Mouse (Mus musculus) forebrain, embryonic 11.5 days (tissue): ENCODE results near the gene Gm10375. TPM values are rescaled to one million over a fixed set of nuclear protein-coding genes. Genes with fewer than 3 reads are reported as not detected.
"Not testable (repeated sequence)": the region's sequence is repeated elsewhere in the genome, so short reads cannot be mapped to it uniquely, and the experiment has no call there.

Experiments used
- ATAC-seq: fragments of 200-750 bp; cut with Nextera tagmentation; replicated peaks from 2 replicates; pipeline ENCODE4 v1.8.0; 2017; ENCODE audit warnings: moderate TSS enrichment; ENCODE audit not compliant: low FRiP score
- DNase-seq: peaks from one replicate; pipeline ENCODE4 v3.0.0-alpha.2; 2017; ENCODE audit warnings: low spot score
- H3K27ac ChIP-seq: fragments of 300-500 bp; sonication (generic); 2 replicates; pipeline ENCODE4 v1.5.1; 2014; ENCODE audit warnings: low read depth, low read length
- H3K27me3 ChIP-seq: fragments of 300-500 bp; sonication (generic); 2 replicates; pipeline ENCODE4 v1.6.1; 2014; ENCODE audit warnings: mild to moderate bottlenecking, low read length, mixed read lengths; ENCODE audit not compliant: control insufficient read depth, insufficient read depth
- H3K36me3 ChIP-seq: fragments of 300-500 bp; sonication (generic); 2 replicates; pipeline ENCODE4 v1.6.1; 2014; ENCODE audit warnings: mild to moderate bottlenecking, low read length, moderate library complexity, mixed read lengths; ENCODE audit not compliant: control insufficient read depth, insufficient read depth
- H3K4me1 ChIP-seq: fragments of 300-500 bp; sonication (generic); replicated peaks from 2 replicates; pipeline ENCODE4 v1.6.1; 2014; ENCODE audit warnings: low read length, mixed read lengths; ENCODE audit not compliant: control insufficient read depth, insufficient read depth
- H3K4me2 ChIP-seq: fragments of 300-500 bp; sonication (generic); 2 replicates; pipeline ENCODE4 v1.6.1; 2014; ENCODE audit warnings: low read depth, mild to moderate bottlenecking, low read length, moderate library complexity, mixed read lengths; ENCODE audit not compliant: severe bottlenecking
- H3K4me3 ChIP-seq: fragments of 300-500 bp; sonication (generic); 2 replicates; pipeline ENCODE4 v1.5.1; 2014; ENCODE audit warnings: low read depth, low read length
- H3K9ac ChIP-seq: fragments of 300-500 bp; sonication (generic); 2 replicates; pipeline ENCODE4 v1.6.1; 2014; ENCODE audit warnings: low read length
- H3K9me3 ChIP-seq: fragments of 300-500 bp; sonication (generic); 2 replicates; pipeline ENCODE4 v1.6.1; 2016; ENCODE audit warnings: low read length, mixed read lengths; ENCODE audit not compliant: control insufficient read depth
- WGBS: fragments of 180-500 bp; shearing (Covaris S2); extraction: QIAGEN DNeasy Blood & Tissue Kit; methylation state at CpG from one replicate; pipeline ENCODE4 v1.1.7; 2014; 5-methylcytosine and 5-hydroxymethylcytosine counted together
- polyA plus RNA-seq: library from polyadenylated mRNA; unstranded; fragments of >200 nt; fragmentation: Nextera tagmentation; extraction: Ambion mirVana; gene quantifications from 2 replicates; pipeline ENCODE4 v1.2.1, GENCODE M21; 2014

The Gm10375 gene
- not detected in 2 replicates for polyA plus RNA-seq

GRCm38 (mm10) chr14:43607913-43608312 lies at the start of gene Gm10375:
Gm10375 (minus strand) TSS chr14:43608013.
- DNase-seq, H3K4me2 ChIP-seq, ATAC-seq: not testable (repeated sequence)

GRCm38 (mm10) chr14:43579046-43579445 lies 28.8 kb downstream of the Gm10375 start, which contains the start of gene Gm17654:
Gm17654 (minus strand) TSS chr14:43579146.
- not testable (repeated sequence) for ATAC-seq, H3K27me3 ChIP-seq, H3K4me1 ChIP-seq, H3K9ac ChIP-seq, H3K9me3 ChIP-seq, DNase-seq, H3K27ac ChIP-seq, H3K4me3 ChIP-seq, H3K36me3 ChIP-seq, H3K4me2 ChIP-seq
- 100% methylated on average over 1 of the region's 2 CpGs for WGBS

More at GRCm38 (mm10) chr14:43607913-43608312, at the start of gene Gm10375:
- not testable (repeated sequence) for H3K9me3 ChIP-seq, H3K27me3 ChIP-seq, H3K27ac ChIP-seq, H3K36me3 ChIP-seq, H3K4me3 ChIP-seq, H3K4me1 ChIP-seq, H3K9ac ChIP-seq

GRCm38 (mm10) chr14:43577969-43578368 lies 29.8 kb downstream of the Gm10375 start:
- H3K4me1 ChIP-seq, H3K4me2 ChIP-seq, H3K27ac ChIP-seq, ATAC-seq, DNase-seq, H3K4me3 ChIP-seq, H3K27me3 ChIP-seq, H3K36me3 ChIP-seq, H3K9ac ChIP-seq, H3K9me3 ChIP-seq: not testable (repeated sequence)
- WGBS, result 93% methylated on average over 2 of the region's 4 CpGs

Other genes with a start within 250 kb of the Gm10375 start
- not detected in 2 replicates for gene Gm8138, start 191.7 kb downstream of the Gm10375 start, polyA plus RNA-seq
- not detected in 2 replicates for gene Gm5799, start 64.4 kb downstream of the Gm10375 start, polyA plus RNA-seq
- not detected in 2 replicates for gene Gm17654, start 28.9 kb downstream of the Gm10375 start, polyA plus RNA-seq
- not detected in 2 replicates for gene Gm8165, start 69.2 kb upstream of the Gm10375 start, polyA plus RNA-seq
- gene Gm7324, start 89.8 kb upstream of the Gm10375 start, polyA plus RNA-seq, result 2.3 TPM in 2 replicates
- not detected in 2 replicates for gene Gm16506, start 119.5 kb upstream of the Gm10375 start, polyA plus RNA-seq
- gene Gm6526, start 139.9 kb upstream of the Gm10375 start, polyA plus RNA-seq, result not detected in 2 replicates
- gene Gm8180, start 176.7 kb upstream of the Gm10375 start, polyA plus RNA-seq, result not detected in 2 replicates